Mouse (Mus musculus) lung, postnatal 25 days (tissue): ENCODE data around the gene Suds3.

Experiments used
- DNase-seq: peaks from one replicate; pipeline ENCODE4 v3.0.0; 2022; ENCODE audit warnings: low spot score

Gene Suds3

DNA sequence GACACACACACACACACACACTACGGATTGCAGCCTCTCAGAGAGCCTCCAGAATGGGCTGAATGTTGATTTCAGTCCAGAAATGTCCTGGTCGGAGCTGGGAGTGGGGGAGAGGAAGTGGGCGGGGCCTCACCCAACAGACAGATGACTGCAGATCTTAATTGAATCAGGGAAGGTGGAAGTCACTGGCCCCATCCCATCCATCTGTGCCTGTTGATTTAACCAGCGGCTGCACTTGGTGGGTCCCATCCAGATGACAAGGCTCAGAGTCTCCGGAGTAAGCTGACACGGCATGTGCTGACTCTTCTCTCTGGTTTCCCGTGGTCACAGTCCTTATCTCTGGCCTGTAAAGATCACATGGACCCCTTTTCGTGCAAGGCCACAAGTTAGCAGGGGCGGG is 20.0 kb upstream of the Suds3 start:
- no peak for DNase-seq

DNA sequence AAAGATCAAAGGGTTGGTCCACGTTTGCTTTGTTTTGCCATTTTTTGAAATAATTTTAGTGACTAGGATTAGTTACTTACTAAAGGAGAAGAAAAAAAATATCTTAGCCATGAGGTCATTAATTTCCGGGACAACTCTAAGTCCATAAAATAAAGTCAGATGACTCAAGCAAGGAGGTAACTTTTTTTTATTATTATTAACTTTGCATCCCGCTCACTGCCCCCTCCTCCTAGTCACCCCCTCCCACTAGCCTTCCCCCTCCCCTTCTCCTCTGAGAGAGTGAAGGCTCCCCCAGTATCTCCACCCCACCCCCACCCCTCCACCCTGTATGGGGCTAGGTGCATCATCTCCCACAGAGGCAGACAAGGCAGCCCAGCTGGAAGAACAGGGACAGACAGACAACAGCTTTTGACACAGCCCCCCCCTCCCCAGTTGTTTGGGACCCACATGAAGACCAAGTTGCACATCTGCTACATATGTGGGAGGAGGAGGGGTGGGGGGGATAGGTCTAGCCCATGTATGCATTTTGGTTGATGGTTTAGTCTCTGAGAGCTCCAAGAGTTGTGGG is 19.1 kb upstream of the Suds3 start:
- no peak for DNase-seq

DNA sequence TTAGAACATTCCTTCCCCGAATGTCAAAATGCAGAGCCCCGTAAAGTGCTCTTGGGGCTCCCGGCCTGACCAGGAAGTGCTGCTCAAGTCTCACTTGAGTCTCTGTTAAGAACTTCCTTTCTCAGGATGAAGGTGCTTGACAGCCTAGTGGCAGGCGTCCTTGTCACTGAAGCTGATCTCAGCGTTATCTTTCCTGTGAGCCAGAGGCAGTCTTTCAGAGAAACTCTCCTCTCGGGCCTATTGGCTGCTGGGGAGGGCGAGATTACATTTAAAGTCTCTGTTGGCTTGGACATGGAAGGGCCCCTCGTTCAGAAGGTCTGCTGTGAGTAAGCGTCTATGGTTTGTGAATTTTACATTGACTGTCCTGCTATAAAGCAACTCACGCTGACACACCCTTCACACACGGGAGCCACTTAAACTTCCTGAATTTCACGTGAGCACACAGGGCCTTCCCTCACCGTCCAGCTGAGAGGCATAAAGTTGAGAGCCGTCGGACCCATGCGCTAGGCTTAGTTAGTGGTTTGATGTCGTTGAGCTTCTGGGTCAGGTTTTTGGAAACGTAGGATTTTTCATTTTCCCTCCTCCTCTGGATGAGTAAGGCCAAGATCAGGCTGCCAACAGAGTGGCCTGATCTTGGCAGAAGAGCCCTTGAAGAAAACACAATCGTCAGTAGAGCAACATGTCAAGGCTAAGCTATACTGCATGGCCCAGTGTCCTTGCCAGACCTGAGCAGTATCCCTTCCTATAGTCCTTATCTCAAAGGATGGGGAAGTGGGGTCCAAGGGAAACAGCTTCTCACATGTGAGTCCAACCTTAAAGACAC is 18.4 kb upstream of the Suds3 start:
- DNase-seq: peak; percentile 91

DNA sequence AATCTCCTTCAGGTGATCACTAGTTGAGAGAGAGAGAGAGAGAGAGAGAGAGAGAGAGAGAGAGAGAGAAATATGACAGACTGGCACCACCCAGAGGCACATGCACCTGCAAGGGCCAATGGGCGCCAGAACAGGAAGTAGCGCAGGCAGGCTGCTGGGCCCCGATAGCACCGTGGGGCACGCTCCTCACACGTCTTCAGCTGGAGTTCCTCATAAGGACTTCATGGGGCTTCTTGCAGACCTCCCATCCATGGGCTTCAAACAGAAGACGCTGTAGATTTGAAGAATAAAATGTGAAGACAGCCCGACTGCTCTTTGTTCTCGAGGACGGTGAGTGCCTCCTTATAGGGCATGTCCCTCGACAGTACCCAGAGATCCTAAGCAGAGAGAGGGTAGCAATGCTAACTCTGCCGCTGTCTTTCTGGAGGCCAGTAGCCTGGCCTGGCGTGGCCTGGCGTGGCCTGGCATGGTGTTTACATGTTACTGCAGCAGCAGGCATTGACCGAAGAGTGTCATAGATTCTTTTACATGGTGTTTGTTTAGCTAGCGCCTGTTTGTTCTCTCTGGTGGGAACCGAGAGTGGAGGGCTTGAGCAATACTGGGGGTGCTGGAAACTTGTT is 17.6 kb upstream of the Suds3 start:
- DNase-seq: peak; percentile 74

DNA sequence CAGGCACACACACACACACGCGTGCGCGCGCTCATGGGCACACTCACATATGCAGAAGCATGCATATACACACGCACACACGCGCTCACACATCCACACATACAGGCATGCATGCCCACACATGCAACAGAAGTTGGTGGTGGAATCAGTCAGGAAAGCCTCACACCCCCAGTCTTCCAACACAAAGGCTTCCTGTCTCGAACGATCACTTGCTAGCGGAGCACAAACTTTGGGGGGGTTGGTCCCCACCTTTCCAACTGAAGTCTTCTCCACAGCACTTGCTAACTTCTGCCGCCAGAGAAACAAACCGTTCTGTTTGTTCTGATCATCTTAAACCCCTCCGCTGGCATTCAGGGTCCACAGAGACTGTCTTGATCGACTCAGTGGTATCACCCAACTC is 14.8 kb upstream of the Suds3 start:
- DNase-seq: no peak

DNA sequence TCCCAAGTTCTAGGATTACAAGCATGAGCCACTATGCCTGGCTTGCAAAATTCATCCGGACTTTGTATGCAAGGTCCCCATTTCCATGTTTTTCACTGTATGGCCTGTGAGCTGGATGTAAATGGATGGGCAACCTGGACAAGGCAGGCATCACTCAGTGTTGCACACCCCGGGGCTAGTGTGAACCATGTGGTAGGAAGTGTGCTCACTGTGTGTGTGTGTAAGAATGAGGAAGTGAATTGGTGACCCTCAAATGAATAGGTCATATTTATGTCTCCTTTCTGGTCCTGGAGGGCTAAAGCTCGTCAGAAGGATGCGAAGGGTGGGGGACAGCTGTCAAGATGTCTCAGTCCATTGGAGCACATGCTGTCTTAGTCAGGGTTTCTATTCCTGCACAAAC is 11.1 kb upstream of the Suds3 start:
- DNase-seq: no peak

- DNase-seq: no peak
These were observed 9.8 kb upstream of the Suds3 start for GRCm38 (mm10) chr5:117125482-117126346.

- no peak for DNase-seq
These were observed 7.9 kb upstream of the Suds3 start for GRCm38 (mm10) chr5:117123840-117124239.

DNA sequence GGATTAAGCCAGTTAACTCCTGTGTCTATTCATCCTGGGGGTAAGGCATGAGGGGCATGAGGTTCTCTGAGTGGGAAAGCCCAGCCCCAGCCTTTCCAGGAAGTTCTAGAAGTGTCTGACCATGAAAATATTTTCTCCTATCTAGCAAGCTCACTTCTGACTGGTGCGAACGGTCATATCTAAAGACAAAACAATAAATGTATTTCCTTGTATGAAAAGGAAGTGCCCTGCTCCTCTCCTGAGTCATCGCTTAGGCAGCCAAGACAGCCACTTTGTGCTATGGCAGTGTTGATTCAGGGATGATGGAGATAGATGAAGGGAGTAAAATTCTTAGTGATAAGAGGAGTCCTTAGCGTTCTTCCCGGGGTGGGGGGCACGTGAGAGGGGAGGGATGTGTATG is 7.2 kb upstream of the Suds3 start:
- no peak for DNase-seq

GRCm38 (mm10) chr5:117121657-117122056 is 5.7 kb upstream of the Suds3 start:
- DNase-seq: no peak

- DNase-seq: no peak
These were observed 4.9 kb upstream of the Suds3 start for GRCm38 (mm10) chr5:117120489-117121466.

- DNase-seq: peak; percentile 99
These were observed 4.0 kb upstream of the Suds3 start, which contains the start of gene Taok3 for GRCm38 (mm10) chr5:117119777-117120488. TSS of gene Taok3 (plus strand) at chr5:117120129.

DNA sequence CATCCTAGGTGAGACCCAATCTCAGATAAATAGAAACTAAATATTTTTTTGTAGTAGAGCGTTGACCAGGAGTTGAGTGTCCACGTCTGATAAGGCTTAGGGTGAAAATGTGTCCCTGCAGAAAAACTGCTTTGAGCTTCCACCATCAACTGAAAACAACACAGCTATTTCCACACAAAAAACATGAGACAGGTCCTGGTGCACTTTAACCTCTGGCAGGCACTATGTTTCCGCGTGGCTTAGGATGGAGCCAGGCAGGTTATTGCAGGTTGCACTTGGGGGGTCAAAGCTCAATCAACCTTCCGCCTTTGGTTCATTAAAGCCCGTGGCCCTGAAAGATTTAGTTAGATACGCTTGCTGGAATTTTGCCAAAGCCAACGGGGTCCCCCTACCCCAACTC is 2.9 kb upstream of the Suds3 start:
- DNase-seq: no peak

GRCm38 (mm10) chr5:117118220-117118619 is 2.3 kb upstream of the Suds3 start:
- DNase-seq: no peak

DNA sequence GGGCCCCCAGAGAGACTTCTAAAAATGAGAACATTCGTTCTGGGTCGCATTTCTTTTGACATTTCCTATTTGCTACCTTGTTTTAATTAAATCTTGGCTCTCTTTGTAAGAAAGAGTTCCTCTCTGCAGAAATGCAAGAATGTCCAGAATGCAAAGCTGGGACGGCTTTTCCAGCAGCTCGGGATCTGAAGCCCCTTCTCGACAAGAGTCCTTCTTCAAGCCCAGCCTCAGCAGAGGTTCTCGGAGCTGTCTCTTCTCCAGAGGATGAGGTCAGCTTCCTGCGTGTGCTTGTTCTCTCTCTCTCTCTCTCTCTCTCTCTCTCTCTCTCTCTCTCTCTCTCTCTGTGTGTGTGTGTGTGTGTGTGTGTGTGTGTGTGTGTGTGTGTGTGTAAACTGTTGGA is 1.8 kb upstream of the Suds3 start:
- no peak for DNase-seq

DNA sequence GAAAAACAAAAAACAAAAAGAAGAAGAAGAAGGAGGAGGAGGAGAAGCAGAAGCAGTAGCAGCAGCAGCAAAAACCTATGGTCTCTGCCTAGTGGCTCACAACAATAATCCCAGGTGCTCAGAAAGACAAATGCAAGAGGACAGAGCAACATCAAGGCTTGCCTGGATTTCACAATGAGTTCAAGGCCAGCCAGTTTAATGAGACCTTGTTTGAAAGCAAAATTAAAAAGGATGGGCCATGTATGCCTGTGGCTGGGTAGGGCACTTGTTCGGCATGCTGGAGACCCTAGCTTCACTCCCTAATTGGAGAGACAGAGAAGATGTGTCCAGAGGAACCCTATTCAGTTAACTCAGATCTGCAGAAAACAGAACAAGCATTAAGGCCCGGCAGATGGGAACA is 1.3 kb upstream of the Suds3 start:
- no peak for DNase-seq

DNA sequence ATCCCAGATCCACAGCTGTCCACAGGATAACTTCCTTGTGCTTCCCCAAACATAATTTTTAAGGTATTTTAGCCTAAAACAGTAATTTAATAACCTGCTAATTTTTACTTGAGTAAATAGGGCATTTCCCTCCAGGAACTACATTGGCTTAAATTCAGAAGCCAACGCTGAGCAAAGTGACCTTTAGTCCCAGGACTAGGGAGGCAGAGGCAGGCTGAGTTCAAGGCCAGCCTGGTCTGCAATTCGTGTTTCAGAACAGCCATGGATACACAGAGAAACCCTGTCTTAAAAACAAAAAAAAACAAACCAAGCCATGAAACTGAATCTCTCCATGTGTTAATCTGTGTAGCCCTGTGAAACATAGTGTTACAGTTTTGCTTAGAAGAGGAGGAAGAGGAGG is 747 bp upstream of the Suds3 start:
- DNase-seq: no peak

- DNase-seq: no peak
These were observed 633 bp downstream of the Suds3 start for GRCm38 (mm10) chr5:117115193-117115767.

GRCm38 (mm10) chr5:117114581-117115192 is 1.2 kb downstream of the Suds3 start:
- DNase-seq: no peak

DNA sequence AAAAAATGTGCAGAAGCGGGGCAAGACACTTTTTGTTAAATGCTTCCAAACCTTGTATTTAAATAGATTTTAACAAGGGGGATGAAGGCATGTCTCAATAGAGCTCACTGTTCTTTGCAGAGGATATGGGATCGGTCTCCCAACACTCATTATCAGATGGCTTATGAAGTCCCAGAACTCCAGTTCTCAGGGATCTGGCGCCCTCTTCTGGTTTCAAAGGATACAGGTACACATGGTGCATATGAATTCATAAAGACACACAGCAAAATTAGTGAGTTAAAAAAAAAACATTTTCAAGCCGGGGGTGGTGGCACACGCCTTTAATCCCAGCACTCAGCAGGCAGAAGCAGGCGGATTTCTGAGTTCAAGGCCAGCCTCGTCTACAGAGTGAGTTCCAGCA is 2.6 kb downstream of the Suds3 start:
- no peak for DNase-seq
